Mouse (Mus musculus) ES-E14 (cell line): Measurements from ENCODE around the gene Aox4. TPM values are rescaled to one million over a fixed set of nuclear protein-coding genes. Genes with fewer than 3 reads are reported as not detected.

Experiments
- DNase-seq: peaks from one replicate; pipeline ENCODE4 v3.0.0-alpha.2; 2013; ENCODE audit warnings: low read depth, low spot score
- H3K27ac ChIP-seq: 2 replicates; pipeline ENCODE4 v1.5.1; 2012; ENCODE audit warnings: low read depth, mild to moderate bottlenecking, low read length, moderate library complexity, mixed read lengths; ENCODE audit not compliant: poor library complexity, insufficient read depth, severe bottlenecking
- H3K36me3 ChIP-seq: 2 replicates; pipeline ENCODE4 v1.6.1; 2012; ENCODE audit warnings: mild to moderate bottlenecking, low read length, moderate library complexity, mixed read lengths; ENCODE audit not compliant: control insufficient read depth, poor library complexity, insufficient read depth, severe bottlenecking
- H3K4me1 ChIP-seq, 2 experiments: fragments of 150-350 bp in 1 of 2; sonication (generic) in 1 of 2; 2 replicates each; pipeline ENCODE4 v1.6.1; 2012; ENCODE audit warnings: low read length in 2 of 2, mild to moderate bottlenecking in 1 of 2, mixed read lengths in 1 of 2; ENCODE audit not compliant: control insufficient read depth in 2 of 2, insufficient read depth in 2 of 2, poor library complexity in 1 of 2
- H3K4me3 ChIP-seq, 2 experiments: fragments of 150-350 bp in 1 of 2; sonication (generic) in 1 of 2; 2 replicates each; pipeline ENCODE4 v1.5.1; 2012; ENCODE audit warnings: low read length in 2 of 2, low read depth in 1 of 2, mild to moderate bottlenecking in 1 of 2, mixed read lengths in 1 of 2; ENCODE audit not compliant: insufficient read depth in 1 of 2, poor library complexity in 1 of 2, severe bottlenecking in 1 of 2
- H3K9ac ChIP-seq: 2 replicates; pipeline ENCODE4 v1.6.1; 2012; ENCODE audit warnings: low read depth, mild to moderate bottlenecking, low read length, mixed read lengths; ENCODE audit not compliant: poor library complexity, insufficient read depth, severe bottlenecking
- H3K9me3 ChIP-seq: fragments of 150-350 bp; sonication (generic); 2 replicates; pipeline ENCODE4 v1.6.1; 2012; ENCODE audit warnings: low read depth, mild to moderate bottlenecking, low read length; ENCODE audit not compliant: control insufficient read depth, insufficient read depth
- CHD2 ChIP-seq: IDR thresholded peaks from 2 replicates; pipeline ENCODE4 v1.6.1; 2014; ENCODE audit warnings: mild to moderate bottlenecking, low read depth, low read length, inconsistent platforms
- HCFC1 ChIP-seq: IDR thresholded peaks from 2 replicates; pipeline ENCODE4 v1.6.1; 2012; ENCODE audit warnings: low read length, inconsistent platforms, borderline replicate concordance; ENCODE audit not compliant: insufficient read depth
- MAFK ChIP-seq: IDR thresholded peaks from 2 replicates; pipeline ENCODE4 v1.6.1; 2014; ENCODE audit warnings: mild to moderate bottlenecking, low read depth, low read length, inconsistent platforms; ENCODE audit not compliant: insufficient read depth
- ZC3H11A ChIP-seq: IDR thresholded peaks from 2 replicates; pipeline ENCODE4 v1.6.1; 2012; ENCODE audit warnings: low read depth, mild to moderate bottlenecking, inconsistent platforms, low read length, borderline replicate concordance
- ZNF384 ChIP-seq: IDR thresholded peaks from 2 replicates; pipeline ENCODE4 v1.6.1; 2012; ENCODE audit warnings: low read depth, low read length, inconsistent platforms
- in situ Hi-C, 2 experiments: fragments of 600-800 bp; cut with MboI; formaldehyde crosslinking; loops; one replicate each; pipeline ENCODE4 v1.15.1; 2025; ENCODE audit warnings: low sequenced_read_pairs in 2 of 2, inconsistent platforms in 1 of 2; ENCODE audit not compliant: unreplicated experiment in 2 of 2
- total RNA-seq: library from RNA; depleted of rRNA; stranded (reverse); fragments of 300-350 nt; gene quantifications from 2 replicates; pipeline ENCODE4 v1.2.3, GENCODE M21; 2012

Aox4 gene
- total RNA-seq, 1 experiment = 0.49 TPM

- no peak for TF ChIP-seq ZC3H11A
- no peak for TF ChIP-seq CHD2
- no peak for TF ChIP-seq HCFC1
- no peak for TF ChIP-seq ZNF384
- no peak for TF ChIP-seq MAFK
- in situ Hi-C loops = no loop called here
- no peak overlapping the region for H3K4me3 ChIP-seq
- no peaks in the 10 kb centered on the region for H3K4me1 ChIP-seq
- no peak overlapping the region for H3K9ac ChIP-seq
- no peak for DNase-seq
- no peaks in the 10 kb centered on the region for H3K9me3 ChIP-seq
- H3K27ac ChIP-seq = no peak overlapping the region
- no peaks in the 10 kb centered on the region for H3K36me3 ChIP-seq
Measured at GRCm38 (mm10) chr1:58228916-58229315, 18.7 kb downstream of the Aox4 start.

GRCm38 (mm10) chr1:58229774-58230173, 19.6 kb downstream of the Aox4 start:
- H3K27ac ChIP-seq = no peak overlapping the region
- no peak for TF ChIP-seq MAFK
- TF ChIP-seq HCFC1 = no peak
- no peak for TF ChIP-seq ZNF384
- TF ChIP-seq CHD2 = no peak
- no peak for TF ChIP-seq ZC3H11A
- no peaks in the 10 kb centered on the region for H3K4me1 ChIP-seq
- DNase-seq = no peak
- no peak overlapping the region for H3K4me3 ChIP-seq
- in situ Hi-C loops = no loop called here
- H3K9me3 ChIP-seq = no peaks in the 10 kb centered on the region
- no peaks in the 10 kb centered on the region for H3K36me3 ChIP-seq
- H3K9ac ChIP-seq = no peak overlapping the region

GRCm38 (mm10) chr1:58230542-58230941, 20.3 kb downstream of the Aox4 start:
- no peak for TF ChIP-seq HCFC1
- no peak for TF ChIP-seq ZNF384
- TF ChIP-seq ZC3H11A = no peak
- no peak for TF ChIP-seq MAFK
- no peak for TF ChIP-seq CHD2
- Histone ChIP-seq H3K27ac (no peak overlapping the region), H3K36me3 (no peaks in the 10 kb centered on the region), H3K9ac (no peak overlapping the region), H3K4me1 (no peaks in the 10 kb centered on the region), H3K9me3 (no peaks in the 10 kb centered on the region), H3K4me3 (no peak overlapping the region)
- no peak for DNase-seq
- in situ Hi-C loops = no loop called here

GRCm38 (mm10) chr1:58235405-58235804, 25.2 kb downstream of the Aox4 start:
- TF ChIP-seq HCFC1 = no peak
- TF ChIP-seq ZC3H11A = no peak
- TF ChIP-seq CHD2 = no peak
- TF ChIP-seq ZNF384 = no peak
- no peak for TF ChIP-seq MAFK
- in situ Hi-C loops = no loop called here
- H3K4me3 ChIP-seq = no peak overlapping the region
- H3K9ac ChIP-seq = no peak overlapping the region
- no peak overlapping the region for H3K27ac ChIP-seq
- H3K4me1 ChIP-seq = no peaks in the 10 kb centered on the region
- no peak for DNase-seq
- H3K9me3 ChIP-seq = no peaks in the 10 kb centered on the region
- H3K36me3 ChIP-seq = no peaks in the 10 kb centered on the region

GRCm38 (mm10) chr1:58237527-58238299, 27.5 kb downstream of the Aox4 start:
- H3K9ac ChIP-seq = no peak overlapping the region

More at GRCm38 (mm10) chr1:58237527-58238299, 27.5 kb downstream of the Aox4 start:
- Histone ChIP-seq H3K36me3 (no peaks in the 10 kb centered on the region), H3K9me3 (no peaks in the 10 kb centered on the region), H3K27ac (no peak overlapping the region), H3K4me1 (peaks cover 0 to 2% of the 10 kb centered on the region in 2 experiments; a peak in 1 of 4 replicates), H3K4me3 (no peak overlapping the region)
- DNase-seq = no peak
- TF ChIP-seq ZNF384 (no peak), HCFC1 (no peak), CHD2 (no peak), MAFK (no peak), ZC3H11A (no peak)
- in situ Hi-C loops = no loop called here
